Mouse (Mus musculus): Measurements from ENCODE around the gene Lrfn1. TPM values are rescaled to one million over a fixed set of nuclear protein-coding genes. Genes with fewer than 3 reads are reported as not detected.

The Lrfn1 gene
- polyA plus RNA-seq, 1 experiment: not detected

Other genes starting within 250 kb of the Lrfn1 start
- gene Eid2, start 184.1 kb upstream of the Lrfn1 start, polyA plus RNA-seq (2012; ENCODE audit: insufficient read depth, insufficient read length, missing spikeins): 5.2 and 8.2 TPM in 2 replicates
- 5.6 and 9.0 TPM in 2 replicates for gene Eid2b, start 174.2 kb upstream of the Lrfn1 start, polyA plus RNA-seq (2012; ENCODE audit: insufficient read depth, insufficient read length, missing spikeins)
- gene Selenov, start 160.8 kb upstream of the Lrfn1 start, polyA plus RNA-seq (2012; ENCODE audit: insufficient read depth, insufficient read length, missing spikeins): not detected in 2 replicates
- not detected in 2 replicates for gene Dll3, start 149.7 kb upstream of the Lrfn1 start, polyA plus RNA-seq (2012; ENCODE audit: insufficient read depth, insufficient read length, missing spikeins)
- 99.5 and 124 TPM in 2 replicates for gene Timm50, start 139.9 kb upstream of the Lrfn1 start, polyA plus RNA-seq (2012; ENCODE audit: insufficient read depth, insufficient read length, missing spikeins)
- 25.7 and 30.4 TPM in 2 replicates for gene Supt5, start 113.2 kb upstream of the Lrfn1 start, polyA plus RNA-seq (2012; ENCODE audit: insufficient read depth, insufficient read length, missing spikeins)
- gene Rps16, start 101.3 kb upstream of the Lrfn1 start, polyA plus RNA-seq (2012; ENCODE audit: insufficient read depth, insufficient read length, missing spikeins): 404 and 482 TPM in 2 replicates
- 3.1 and 3.5 TPM in 2 replicates for gene Plekhg2, start 79.4 kb upstream of the Lrfn1 start, polyA plus RNA-seq (2012; ENCODE audit: insufficient read depth, insufficient read length, missing spikeins)
- gene Zfp36, start 71.7 kb upstream of the Lrfn1 start, polyA plus RNA-seq (2012; ENCODE audit: insufficient read depth, insufficient read length, missing spikeins): 25.1 and 70.2 TPM in 2 replicates
- gene Med29, start 59.3 kb upstream of the Lrfn1 start, polyA plus RNA-seq (2012; ENCODE audit: insufficient read depth, insufficient read length, missing spikeins): 18.4 and 20.2 TPM in 2 replicates
- 50.4 and 62.6 TPM in 2 replicates for gene Paf1, start 59.0 kb upstream of the Lrfn1 start, polyA plus RNA-seq (2012; ENCODE audit: insufficient read depth, insufficient read length, missing spikeins)
- gene Gmfg, start 14.5 kb upstream of the Lrfn1 start, polyA plus RNA-seq (2012; ENCODE audit: insufficient read depth, insufficient read length, missing spikeins): 7.1 and 9.6 TPM in 2 replicates
- gene Ifnl2, start 58.5 kb downstream of the Lrfn1 start, polyA plus RNA-seq (2012; ENCODE audit: insufficient read depth, insufficient read length, missing spikeins): not detected in 2 replicates
- not detected in 2 replicates for gene Ifnl3, start 70.9 kb downstream of the Lrfn1 start, polyA plus RNA-seq (2012; ENCODE audit: insufficient read depth, insufficient read length, missing spikeins)
- gene Sycn, start 88.9 kb downstream of the Lrfn1 start, polyA plus RNA-seq (2012; ENCODE audit: insufficient read depth, insufficient read length, missing spikeins): not detected in 2 replicates
- not detected in 2 replicates for gene Nccrp1, start 95.3 kb downstream of the Lrfn1 start, polyA plus RNA-seq (2012; ENCODE audit: insufficient read depth, insufficient read length, missing spikeins)
- gene Samd4b, start 146.2 kb downstream of the Lrfn1 start, polyA plus RNA-seq (2012; ENCODE audit: insufficient read depth, insufficient read length, missing spikeins): 18.8 and 24.4 TPM in 2 replicates
- 4.1 and 5.8 TPM in 2 replicates for gene Pak4, start 146.2 kb downstream of the Lrfn1 start, polyA plus RNA-seq (2012; ENCODE audit: insufficient read depth, insufficient read length, missing spikeins)
- gene Acp7, start 179.4 kb downstream of the Lrfn1 start, polyA plus RNA-seq (2012; ENCODE audit: insufficient read depth, insufficient read length, missing spikeins): not detected in 2 replicates
- 1.2 and 1.4 TPM in 2 replicates for gene Fbxo27, start 240.9 kb downstream of the Lrfn1 start, polyA plus RNA-seq (2012; ENCODE audit: insufficient read depth, insufficient read length, missing spikeins)

Measured in brown adipose tissue, adult 24 weeks (tissue).